Mouse (Mus musculus) frontal cortex, adult (tissue): ENCODE measurements around the gene Adprhl1.

Source experiments
- ATAC-seq: cut with Nextera tagmentation; 2 replicates; pipeline ENCODE4 v1.9.2; 2017; ENCODE audit warnings: mild to moderate bottlenecking, moderate library complexity, mixed read lengths; ENCODE audit not compliant: low TSS enrichment

Gene Adprhl1

DNA sequence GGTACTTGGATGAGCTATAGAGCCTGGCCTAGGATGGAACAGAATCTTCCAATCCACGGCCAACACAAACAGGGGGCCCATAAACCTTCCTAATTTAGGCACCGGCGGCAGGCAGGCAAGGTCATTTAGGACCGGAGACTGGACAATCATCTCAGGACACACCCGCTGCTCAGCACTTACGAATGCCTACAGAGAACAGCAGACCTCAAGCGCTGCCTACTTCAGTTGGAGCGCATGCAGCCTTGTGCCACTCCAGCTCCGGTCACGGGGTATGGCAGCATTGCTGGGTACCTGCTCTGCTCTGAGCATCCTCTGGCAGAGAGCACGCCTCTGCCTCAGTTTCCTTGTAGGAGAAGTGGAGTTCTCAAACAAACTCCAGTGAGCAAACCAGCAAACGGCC, 24.2 kb downstream of the Adprhl1 start:
- no peak for ATAC-seq

DNA sequence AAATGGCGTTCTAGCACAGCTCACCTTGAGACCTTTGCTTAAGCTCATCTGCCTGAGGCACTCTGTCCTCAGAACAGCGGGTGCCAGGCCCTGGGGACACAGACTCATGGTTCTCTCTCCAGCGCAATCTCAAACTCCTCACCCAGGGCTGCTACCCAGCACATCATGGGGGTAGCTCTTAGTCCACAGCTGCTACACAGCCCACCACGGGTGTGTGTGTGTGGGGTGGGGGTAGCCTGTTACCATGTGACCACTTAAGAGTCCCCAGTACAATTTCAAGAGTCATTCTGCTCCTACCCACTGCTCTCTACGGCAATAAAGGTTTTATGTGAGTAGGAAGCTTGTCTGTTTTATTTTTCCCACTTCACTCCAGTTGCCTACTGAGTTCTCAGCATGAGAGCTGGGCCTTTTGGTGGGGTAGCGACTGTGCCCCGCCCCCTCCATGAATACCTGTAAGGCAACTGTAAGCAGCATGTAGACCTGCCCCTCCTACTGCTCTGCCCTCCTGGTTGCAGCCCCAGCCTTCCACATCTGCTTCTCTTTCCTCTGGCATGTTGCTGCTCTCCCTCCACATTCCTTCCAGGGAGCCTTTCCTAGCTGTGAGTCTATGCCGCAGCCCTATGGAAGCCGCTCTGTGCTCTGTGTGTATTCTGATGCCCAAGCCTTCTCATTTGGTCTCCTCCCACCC, 24.9 kb downstream of the Adprhl1 start:
- no peak for ATAC-seq

DNA sequence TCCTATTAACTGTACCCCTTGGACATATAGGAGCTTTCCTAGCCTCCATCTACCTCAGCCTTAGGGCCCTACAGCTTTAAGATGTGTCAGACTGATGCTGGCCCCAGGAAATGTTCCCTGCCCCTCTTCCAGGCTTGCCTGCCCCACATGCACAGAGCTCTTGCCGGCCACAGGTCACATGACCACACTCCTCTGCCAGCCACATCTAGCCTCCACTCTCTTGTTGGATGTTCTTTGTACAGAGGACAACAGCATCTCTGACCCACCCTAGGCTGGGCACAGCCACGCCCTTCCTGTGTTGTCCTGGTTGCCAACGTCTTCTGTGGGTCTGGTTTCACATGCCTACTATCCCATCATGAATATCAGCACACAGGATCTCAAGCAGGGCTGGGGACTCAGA, 26.8 kb downstream of the Adprhl1 start:
- ATAC-seq: peak; percentile 13; the same call in 1 of the 2 replicates

DNA sequence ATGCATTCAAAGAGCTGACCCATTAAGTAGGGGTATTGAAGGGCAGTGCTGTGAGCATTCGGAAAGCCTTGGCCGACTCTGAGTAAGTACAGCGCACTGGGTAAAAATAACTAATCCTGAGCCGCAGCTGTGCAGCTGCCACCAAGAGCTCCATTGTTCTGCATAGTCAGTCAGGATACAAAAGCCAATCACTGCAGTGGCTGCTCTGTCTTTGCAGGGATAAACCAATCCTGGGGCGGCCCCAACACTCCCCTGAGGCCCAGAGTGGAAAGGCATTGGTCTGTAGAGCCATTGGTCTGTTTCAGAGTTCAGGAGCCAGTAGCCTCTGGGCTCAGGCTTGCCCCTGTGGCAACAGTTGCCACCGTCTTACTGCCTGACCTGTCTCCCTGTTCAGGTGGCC, 27.7 kb downstream of the Adprhl1 start:
- peak; percentile 57 for ATAC-seq

- ATAC-seq: no peak
Measured at GRCm38 (mm10) chr8:13224426-13224825, 29.5 kb downstream of the Adprhl1 start.

GRCm38 (mm10) chr8:13218441-13218840, 35.5 kb downstream of the Adprhl1 start:
- no peak for ATAC-seq

DNA sequence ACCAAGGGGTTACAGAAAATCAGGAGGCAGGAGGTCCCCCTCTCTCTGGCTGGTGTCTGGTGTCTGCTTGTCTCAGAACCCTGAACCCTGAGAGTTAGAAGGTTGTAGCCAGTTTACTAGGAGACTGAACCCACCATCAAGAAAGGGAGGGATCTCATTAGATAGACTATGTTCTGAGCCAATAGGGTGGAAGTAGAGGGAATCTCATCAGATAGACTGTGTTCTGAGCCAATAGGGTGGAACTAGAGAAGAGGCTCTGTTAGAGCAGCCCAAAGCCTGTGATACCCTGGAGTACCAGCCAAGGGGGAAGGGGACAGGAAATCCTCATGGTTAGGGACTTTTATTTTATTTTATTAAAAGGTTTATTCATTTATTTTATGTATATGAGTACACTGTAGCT, 36.0 kb downstream of the Adprhl1 start:
- ATAC-seq: no peak

GRCm38 (mm10) chr8:13217093-13217492, 36.9 kb downstream of the Adprhl1 start:
- ATAC-seq: no peak

DNA sequence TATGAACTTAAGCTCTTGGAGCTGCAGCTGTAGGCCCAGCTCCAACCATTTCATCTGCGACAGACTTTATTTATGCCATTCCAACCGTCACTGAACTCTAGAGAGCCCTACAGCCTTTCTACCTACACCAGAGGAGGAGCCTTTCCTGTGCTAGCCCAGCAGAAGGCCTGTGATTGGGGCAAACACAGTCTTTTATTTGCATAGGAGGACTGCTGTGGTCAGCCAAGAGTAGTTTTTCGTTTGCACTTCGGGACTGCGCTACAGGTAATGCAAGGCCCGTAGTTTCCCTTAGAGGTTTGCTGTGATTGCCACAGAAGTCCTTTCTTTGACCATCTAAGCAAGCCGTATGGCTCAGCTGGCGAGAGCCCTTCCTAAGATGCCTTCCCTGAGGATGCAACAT, 37.6 kb downstream of the Adprhl1 start:
- no peak for ATAC-seq

DNA sequence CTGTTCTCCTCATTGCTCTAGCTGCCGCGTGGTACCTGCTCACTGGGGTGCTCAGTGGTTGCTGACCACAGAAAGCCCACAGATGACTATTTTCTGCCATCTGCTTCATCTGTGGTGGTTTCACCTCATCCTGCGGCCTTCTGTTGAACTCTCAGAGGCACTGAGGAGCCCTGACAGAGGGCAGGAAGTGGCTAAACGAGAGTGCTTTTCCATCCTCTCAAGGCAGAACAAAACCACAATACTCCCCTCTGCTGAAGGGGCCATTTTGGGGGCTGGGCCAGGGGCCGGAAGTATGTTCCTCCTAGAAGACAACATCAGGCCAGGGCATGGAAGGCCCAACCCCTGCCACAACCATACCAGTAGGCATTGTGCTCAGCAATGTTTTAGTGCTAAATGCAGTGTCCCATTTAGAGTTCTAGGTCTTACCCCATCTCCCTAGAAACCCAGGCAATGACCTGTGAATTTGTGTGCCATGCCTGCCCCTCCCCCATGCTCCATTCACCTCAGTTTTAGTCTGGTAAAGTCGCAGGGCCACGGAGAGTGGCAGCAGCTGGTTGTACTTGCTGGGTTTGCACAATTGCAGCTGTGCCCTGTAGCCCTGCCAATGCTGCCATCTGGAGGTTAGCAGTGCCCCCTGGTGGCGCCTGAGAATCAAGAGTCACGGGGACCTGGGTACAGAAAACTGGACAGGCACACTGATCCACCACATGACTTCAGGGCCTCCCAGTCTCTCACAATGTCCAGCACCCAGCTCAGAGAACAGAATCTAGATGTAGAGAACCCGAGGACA, 40.3 kb downstream of the Adprhl1 start:
- peak; percentile 92 for ATAC-seq

- ATAC-seq: no peak
Measured at GRCm38 (mm10) chr8:13209770-13210169, 44.2 kb downstream of the Adprhl1 start.

DNA sequence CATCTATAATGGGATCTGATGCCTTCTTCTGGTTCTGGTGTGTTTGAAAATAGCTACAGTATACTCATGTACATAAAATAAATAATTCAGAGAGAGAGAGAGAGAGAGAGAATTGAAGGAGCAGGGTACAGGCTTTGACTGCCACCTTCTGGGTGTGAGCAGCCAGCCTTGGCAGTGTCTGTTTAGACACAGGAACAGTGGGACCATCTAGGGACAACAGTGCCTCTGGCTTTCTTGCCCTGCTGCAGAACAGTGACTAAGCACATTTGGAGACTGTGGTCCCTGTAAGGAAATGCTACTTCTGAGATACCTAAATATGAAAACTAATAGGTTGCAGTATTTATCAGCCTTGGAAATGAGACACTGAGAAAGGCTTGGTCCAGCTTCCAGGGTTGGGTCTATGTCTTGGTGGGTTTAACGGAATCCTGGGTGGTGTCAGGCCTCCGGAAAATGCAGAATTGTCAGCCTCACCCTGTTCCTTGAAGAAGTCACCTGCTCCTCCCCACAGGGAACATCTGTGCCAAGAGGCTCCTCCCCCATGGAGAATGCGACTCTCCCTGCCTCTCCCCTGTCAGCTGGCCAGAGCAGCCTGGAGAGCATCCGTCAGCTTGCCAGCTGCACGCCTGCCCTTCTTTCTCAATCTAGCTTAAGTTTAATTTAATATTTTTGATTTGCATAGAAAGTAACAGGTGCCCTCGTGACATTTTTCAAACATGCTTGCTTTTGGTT, 45.2 kb downstream of the Adprhl1 start:
- ATAC-seq: peak; percentile 73; the same call in 1 of the 2 replicates

DNA sequence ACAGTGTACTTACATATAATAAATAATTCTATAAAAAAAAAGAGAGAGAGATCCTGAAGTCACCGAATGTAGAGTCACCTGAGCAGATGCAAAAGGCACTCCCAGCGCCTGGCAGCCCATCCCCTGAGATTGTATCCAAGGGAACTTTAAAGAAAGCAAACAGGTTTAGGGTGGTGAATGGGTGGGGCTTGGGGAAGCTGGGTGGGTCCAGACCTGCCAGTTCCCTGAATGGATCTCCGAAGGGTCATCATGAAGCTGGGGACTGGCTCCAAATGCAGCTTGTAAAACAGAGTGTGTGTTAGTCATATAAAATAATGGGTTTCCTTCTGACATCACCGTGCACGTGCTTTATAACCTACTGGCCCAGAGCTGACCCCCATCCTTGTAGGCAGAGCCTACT, 47.7 kb downstream of the Adprhl1 start:
- ATAC-seq: no peak

GRCm38 (mm10) chr8:13205311-13205710, 48.7 kb downstream of the Adprhl1 start:
- no peak for ATAC-seq

- ATAC-seq: no peak
Measured at GRCm38 (mm10) chr8:13204371-13205140, 49.4 kb downstream of the Adprhl1 start.

DNA sequence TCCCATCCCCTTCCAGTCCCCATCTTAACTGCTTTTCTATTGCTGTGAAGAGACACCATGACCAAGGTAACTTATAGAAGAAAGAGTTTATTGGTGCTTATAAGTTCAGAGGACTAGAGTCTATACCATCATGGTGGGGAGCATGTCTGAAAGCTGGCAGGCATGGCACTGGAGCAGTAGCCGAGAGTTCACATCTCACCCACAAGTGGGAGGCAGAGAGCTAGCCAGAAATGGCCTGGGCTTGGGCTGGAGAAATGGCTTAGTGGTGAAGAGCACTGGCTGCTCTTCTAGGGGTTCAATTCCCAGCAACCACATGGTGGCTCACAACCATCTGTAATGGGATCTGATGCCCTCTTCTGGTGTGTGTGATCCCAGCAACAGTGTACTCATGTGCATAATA, 50.5 kb downstream of the Adprhl1 start:
- no peak for ATAC-seq

DNA sequence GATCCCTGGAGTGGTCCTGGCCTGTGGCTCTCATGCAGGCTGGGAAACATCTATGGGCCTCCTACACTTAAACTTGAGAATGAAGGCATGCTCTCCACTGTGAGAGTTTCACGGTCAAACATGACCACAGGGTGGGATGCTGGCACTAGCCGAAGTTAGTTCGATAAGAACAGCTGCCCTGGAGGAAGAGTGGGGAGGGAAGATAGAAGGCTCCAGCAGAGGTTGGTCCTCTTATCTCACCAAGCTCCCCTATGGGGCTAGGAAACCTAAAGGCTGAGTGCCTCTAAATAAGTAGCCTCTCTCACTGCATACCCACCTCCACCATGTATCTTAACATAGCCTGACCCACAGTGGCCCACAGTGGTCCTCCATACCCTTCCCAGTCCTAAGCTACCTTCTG, 51.2 kb downstream of the Adprhl1 start:
- no peak for ATAC-seq

- ATAC-seq: no peak
Measured at GRCm38 (mm10) chr8:13202041-13202440, 51.9 kb downstream of the Adprhl1 start.

- ATAC-seq: no peak
Measured at GRCm38 (mm10) chr8:13201013-13201334, 53.0 kb downstream of the Adprhl1 start.

- ATAC-seq: peak; percentile 41; the same call in 1 of the 2 replicates
Measured at GRCm38 (mm10) chr8:13200301-13201012, 53.5 kb downstream of the Adprhl1 start, which contains the start of gene Grtp1. Gene Grtp1 (minus strand): TSS chr8:13200620.

DNA sequence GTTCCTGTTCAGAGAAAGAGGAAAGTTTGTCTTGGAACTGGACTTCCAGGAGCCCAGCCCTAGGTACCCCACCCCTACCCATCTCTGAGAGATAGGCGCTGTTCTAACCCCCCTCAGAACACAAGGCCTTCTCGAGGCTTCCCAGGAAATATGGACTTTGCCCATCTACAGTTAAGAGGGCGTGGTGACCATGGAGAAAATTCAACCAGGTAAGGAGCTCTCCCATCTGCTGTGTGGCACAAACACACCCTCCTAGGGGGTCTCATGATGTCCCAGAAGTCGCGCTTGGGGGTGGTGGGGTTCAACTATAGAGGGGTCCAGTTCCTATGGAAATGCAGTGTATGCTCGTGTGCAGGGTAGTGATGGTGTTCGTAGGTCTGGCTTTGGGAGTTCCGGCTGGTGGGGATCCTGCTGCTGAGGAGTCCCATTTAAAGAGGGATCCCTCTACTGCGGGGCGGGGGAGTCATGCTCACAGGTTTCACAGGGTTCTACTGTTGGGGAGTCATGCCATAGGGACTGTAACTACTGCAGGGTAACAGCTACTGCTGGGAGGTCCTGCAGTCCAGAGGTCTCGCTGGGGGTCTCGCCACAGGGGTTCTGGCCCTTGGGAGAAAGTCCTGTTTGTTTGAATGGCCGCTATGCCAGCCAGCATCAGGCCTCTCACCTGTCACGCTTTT, 54.4 kb downstream of the Adprhl1 start:
- no peak for ATAC-seq
